Mouse (Mus musculus) small intestine, adult 2 months (tissue): ENCODE data around the gene Gm28048.

Experiments used
- CTCF ChIP-seq: fragments of 200-500 bp; IDR thresholded peaks from 2 replicates; pipeline ENCODE4 v1.5.1; 2012; ENCODE audit warnings: low read depth, mild to moderate bottlenecking, control low read depth, inconsistent platforms, low read length, moderate library complexity, mixed read lengths; ENCODE audit not compliant: insufficient replicate concordance, insufficient read length; ENCODE audit errors: extremely low read depth
- POLR2A ChIP-seq: fragments of 200-500 bp; IDR thresholded peaks from 2 replicates; pipeline ENCODE4 v1.6.1; 2012; ENCODE audit warnings: low read depth, mild to moderate bottlenecking, control low read depth, inconsistent platforms, low read length, moderate library complexity

DNA sequence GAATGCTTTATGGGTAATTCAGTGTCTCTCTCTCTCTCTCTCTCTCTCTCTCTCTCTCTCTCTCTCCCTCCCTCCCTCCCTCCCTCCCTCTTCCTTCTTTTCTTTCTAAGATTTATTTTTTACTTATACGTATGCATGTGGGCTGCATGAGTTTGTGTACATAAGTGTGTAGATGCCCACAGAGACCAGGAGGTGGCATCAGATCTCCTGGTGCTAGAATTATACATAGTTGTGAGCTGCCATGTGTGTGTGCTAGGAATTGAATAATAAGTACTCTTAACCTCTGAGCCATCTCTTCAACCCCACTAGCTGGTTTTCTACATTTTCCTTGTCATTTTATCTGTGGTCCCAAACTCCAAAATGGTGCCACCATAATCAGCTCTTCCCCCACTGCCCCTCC, 156.3 kb downstream of the Gm28048 start:
- no peak for TF ChIP-seq CTCF
- no peak for TF ChIP-seq POLR2A
